Mouse (Mus musculus) embryonic fibroblast, embryonic 13.5 days (primary cell): ENCODE measurements around the gene Opa3.

Source experiments
- CTCF ChIP-seq: IDR thresholded peaks from 2 replicates; pipeline ENCODE4 v1.5.1; 2011; ENCODE audit warnings: mild to moderate bottlenecking, control low read depth, low read length, moderate library complexity, borderline replicate concordance; ENCODE audit not compliant: insufficient read depth
- POLR2A ChIP-seq: IDR thresholded peaks from 2 replicates; pipeline ENCODE4 v1.6.1; 2011; ENCODE audit warnings: low read depth, mild to moderate bottlenecking, control low read depth, low read length, moderate library complexity

DNA sequence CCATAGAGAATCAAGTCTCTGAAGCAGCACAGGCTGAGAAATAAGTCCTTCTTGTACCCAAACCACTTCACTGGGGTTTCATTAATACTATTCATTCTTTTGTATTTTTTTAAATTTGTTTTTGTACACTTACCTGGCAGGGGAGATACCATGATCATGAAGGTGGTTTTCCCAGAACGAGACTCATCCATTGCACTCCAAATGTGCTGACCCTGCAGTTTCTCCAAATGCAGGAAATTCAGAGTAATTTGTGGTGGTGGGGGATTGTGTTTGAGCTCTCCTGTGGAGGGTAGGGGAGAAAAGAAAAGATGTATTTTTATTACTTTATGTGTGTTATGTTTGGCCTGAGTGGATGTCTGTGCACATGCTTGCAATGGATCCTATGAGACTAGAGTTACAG, 13.9 kb downstream of the Opa3 start:
- TF ChIP-seq CTCF (no peak), POLR2A (no peak)
